Comparison of ENCODE assay signal across 23 mouse cellular contexts in the genomic region with DNA sequence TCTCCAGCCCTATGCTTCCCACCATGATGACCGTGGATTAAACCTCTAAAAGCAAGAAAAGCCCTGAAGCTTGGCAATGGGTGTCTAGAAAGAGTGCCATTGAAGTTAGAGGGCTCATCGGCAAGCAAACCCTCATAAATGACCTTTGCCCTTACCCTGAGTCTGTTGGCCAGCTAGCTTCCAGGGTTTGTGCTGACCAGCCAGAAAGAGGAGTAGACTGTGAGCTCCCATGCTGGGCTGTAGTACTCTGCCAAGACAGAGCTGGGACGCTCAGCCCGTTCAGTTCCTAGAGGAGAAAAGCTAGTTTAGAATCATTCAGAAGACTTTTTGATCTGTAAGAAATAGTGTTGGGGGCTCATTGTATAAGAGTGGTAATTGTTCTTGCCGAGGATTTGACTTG.
DNase-seq lines count a peak whose midpoint lies in the region; ATAC-seq and TF ChIP-seq lines count a peak whose summit lies in the region.
"Had no signal": no experiment of that assay in that cellular context is flagged by ENCODE, and none has a peak within 500 bp of the region (broad histone marks: within the 10 kb centered on the region; RNA-seq: fewer than 3 reads in every experiment).

No protein-coding gene starts in this region.

- H3K79me2 ChIP-seq in liver, adult 2 months (ENCODE audit: control insufficient read depth, insufficient read depth, low read length): no peaks in the 10 kb centered on the region

- H3K4me2 ChIP-seq in kidney, postnatal 0 days (ENCODE audit: low read length): no peak overlapping the region
- no peak overlapping the region for H3K4me2 ChIP-seq in liver, embryonic 11.5 days
- H3K4me2 ChIP-seq: embryonic facial prominence, embryonic 13.5 days; forebrain, embryonic 12.5 days; forebrain, embryonic 15.5 days; heart, embryonic 11.5 days; hindbrain, embryonic 12.5 days had no signal

- H3K36me3 ChIP-seq in kidney, adult 2 months (ENCODE audit: control insufficient read depth, insufficient read depth, low read length): no peaks in the 10 kb centered on the region
- H3K36me3 ChIP-seq in kidney, postnatal 0 days (ENCODE audit: insufficient read depth, low read length): no peaks in the 10 kb centered on the region
- H3K36me3 ChIP-seq in liver, adult 2 months (ENCODE audit: control insufficient read depth, insufficient read depth, low read length): no peaks in the 10 kb centered on the region
- no peaks in the 10 kb centered on the region for H3K36me3 ChIP-seq in liver, embryonic 11.5 days (ENCODE audit: control insufficient read depth, insufficient read depth, low read length)
- no peaks in the 10 kb centered on the region for H3K36me3 ChIP-seq in small intestine, adult 2 months (ENCODE audit: control insufficient read depth, insufficient read depth, low read length)
- H3K36me3 ChIP-seq: embryonic facial prominence, embryonic 10.5 days; embryonic facial prominence, embryonic 13.5 days; forebrain, embryonic 12.5 days; forebrain, embryonic 15.5 days; hindbrain, embryonic 12.5 days had no signal

- no peak overlapping the region for H3K27ac ChIP-seq in kidney, adult 2 months (ENCODE audit: insufficient read depth, low read depth, low read length)
- no peak overlapping the region for H3K27ac ChIP-seq in kidney, postnatal 0 days
- no peak overlapping the region for H3K27ac ChIP-seq in liver, adult 2 months (replicated peaks; ENCODE audit: insufficient read depth, low read depth, low read length)
- H3K27ac ChIP-seq in liver, embryonic 11.5 days (ENCODE audit: low read depth, low read length): no peak overlapping the region
- H3K27ac ChIP-seq in small intestine, adult 2 months (ENCODE audit: insufficient read depth, low read depth, low read length): peak overlapping the region; percentile 97; the same call in 1 of the 2 replicates
- H3K27ac ChIP-seq: embryonic facial prominence, embryonic 10.5 days; embryonic facial prominence, embryonic 13.5 days; forebrain, embryonic 12.5 days; forebrain, embryonic 15.5 days; hindbrain, embryonic 12.5 days had no signal

- no peak overlapping the region for H3K9ac ChIP-seq in kidney, postnatal 0 days (ENCODE audit: low read depth, low read length)
- no peak overlapping the region for H3K9ac ChIP-seq in liver, adult 2 months (ENCODE audit: low read depth, low read length)
- no peak overlapping the region for H3K9ac ChIP-seq in liver, embryonic 11.5 days (ENCODE audit: low read depth, low read length)
- H3K9ac ChIP-seq: embryonic facial prominence, embryonic 13.5 days; forebrain, embryonic 12.5 days; forebrain, embryonic 15.5 days; hindbrain, embryonic 12.5 days had no signal

- H3K4me1 ChIP-seq in kidney, adult 2 months (ENCODE audit: control insufficient read depth, insufficient read depth, low read length): peaks cover 6% of the 10 kb centered on the region
- H3K4me1 ChIP-seq in kidney, postnatal 0 days (replicated peaks; ENCODE audit: insufficient read depth, low read length): no peaks in the 10 kb centered on the region
- H3K4me1 ChIP-seq in liver, adult 2 months (ENCODE audit: control insufficient read depth, insufficient read depth, low read length): no peaks in the 10 kb centered on the region
- H3K4me1 ChIP-seq in liver, embryonic 11.5 days (replicated peaks; ENCODE audit: control insufficient read depth, insufficient read depth, low read length): no peaks in the 10 kb centered on the region
- H3K4me1 ChIP-seq in small intestine, adult 2 months (ENCODE audit: control insufficient read depth, insufficient read depth, insufficient read length, low read length): peaks cover 18% of the 10 kb centered on the region
- H3K4me1 ChIP-seq: forebrain, embryonic 12.5 days; forebrain, embryonic 15.5 days; hindbrain, embryonic 12.5 days had no signal

- no peak for TF ChIP-seq POLR2A in kidney, adult 2 months (IDR thresholded peaks at IDR 0.05; ENCODE audit: low read depth, low read length)
- TF ChIP-seq POLR2A in liver, adult 2 months (IDR thresholded peaks at IDR 0.05; ENCODE audit: extremely low read depth, insufficient read depth, low read length): no peak
- TF ChIP-seq POLR2A in small intestine, adult 2 months (IDR thresholded peaks at IDR 0.05; ENCODE audit: low read depth, low read length): no peak

- no peak for TF ChIP-seq CTCF in kidney, adult 2 months (conservative IDR thresholded peaks at IDR 0.05; ENCODE audit: insufficient read depth, insufficient read length, low read depth, low read length)
- TF ChIP-seq CTCF in kidney, postnatal 0 days (IDR thresholded peaks at IDR 0.05; ENCODE audit: low read depth): no peak
- TF ChIP-seq CTCF in liver, adult 2 months (IDR thresholded peaks at IDR 0.05; ENCODE audit: low read depth, low read length): no peak
- TF ChIP-seq CTCF in small intestine, adult 2 months (IDR thresholded peaks at IDR 0.05; ENCODE audit: extremely low read depth, insufficient read length, insufficient replicate concordance, low read depth, low read length): no peak

- H3K4me3 ChIP-seq in kidney, adult 2 months (ENCODE audit: insufficient read depth, low read depth, low read length): no peak overlapping the region
- no peak overlapping the region for H3K4me3 ChIP-seq in kidney, postnatal 0 days (replicated peaks; ENCODE audit: low read depth, low read length)
- no peak overlapping the region for H3K4me3 ChIP-seq in liver, adult 2 months (ENCODE audit: insufficient read depth, low read depth, low read length)
- H3K4me3 ChIP-seq in liver, embryonic 11.5 days (ENCODE audit: low read depth, low read length): no peak overlapping the region
- H3K4me3 ChIP-seq in small intestine, adult 2 months (ENCODE audit: low read depth, low read length): no peak overlapping the region
- H3K4me3 ChIP-seq: embryonic facial prominence, embryonic 10.5 days; embryonic facial prominence, embryonic 13.5 days; erythroblast, embryonic 14.5 days; forebrain, embryonic 12.5 days; forebrain, embryonic 15.5 days; hindbrain, embryonic 12.5 days had no signal

- peak; percentile 82 for DNase-seq in kidney, adult 2 months
- DNase-seq in kidney, postnatal 14 days: no peak
- no peak for DNase-seq in kidney, postnatal 0 days (ENCODE audit: low spot score)
- no peak for DNase-seq in kidney, adult 18-20 months
- DNase-seq in liver, adult 2 months (ENCODE audit: extremely low read depth, low read depth, low spot score): peak; percentile 78
- DNase-seq in liver, embryonic 11.5 days (ENCODE audit: low spot score): no peak
- no peak for DNase-seq in lung, postnatal 10 days
- DNase-seq: adrenal gland, adult 8-10 months; adrenal gland, postnatal 25 days; cerebellum, adult 11-12 months; cerebellum, adult 8-10 months; cerebellum, postnatal 36 days; embryo, embryonic 11 days; gastrocnemius, postnatal 14 days had no signal

- WGBS in kidney, adult 2 months: 66% methylated on average over 5 of the region's 5 CpGs
- 90% methylated on average over 5 of the region's 5 CpGs for whole genome bisulfite sequencing in kidney, postnatal 0 days
- 50% methylated on average over 5 of the region's 5 CpGs for WGBS in liver, adult 2 months
- WGBS in liver, embryonic 11.5 days: 78% methylated on average over 5 of the region's 5 CpGs
- whole genome bisulfite sequencing in small intestine, adult 2 months: 75% methylated on average over 5 of the region's 5 CpGs

- H3K27me3 ChIP-seq in kidney, adult 2 months (replicated peaks; ENCODE audit: control insufficient read depth, insufficient read depth, low read length): no peaks in the 10 kb centered on the region
- no peaks in the 10 kb centered on the region for H3K27me3 ChIP-seq in kidney, postnatal 0 days (ENCODE audit: insufficient read depth, low read length)
- H3K27me3 ChIP-seq in liver, adult 2 months (ENCODE audit: control insufficient read depth, insufficient read depth, low read length): no peaks in the 10 kb centered on the region
- H3K27me3 ChIP-seq in liver, embryonic 11.5 days (replicated peaks; ENCODE audit: control insufficient read depth, insufficient read depth, low read length): no peaks in the 10 kb centered on the region
- H3K27me3 ChIP-seq in small intestine, adult 2 months (ENCODE audit: control insufficient read depth, insufficient read depth, low read length): no peaks in the 10 kb centered on the region
- H3K27me3 ChIP-seq: embryonic facial prominence, embryonic 13.5 days; forebrain, embryonic 12.5 days; forebrain, embryonic 15.5 days; hindbrain, embryonic 12.5 days had no signal

- ATAC-seq in kidney, postnatal 0 days (replicated peaks; ENCODE audit: low FRiP score, low read depth): 0 out of 2 replicates have a peak, but pooled peaks have one; percentile 49
- ATAC-seq in liver, embryonic 11.5 days (replicated peaks; ENCODE audit: low FRiP score): no peak
- ATAC-seq: CD4-positive, CD25-positive, alpha-beta regulatory T cell, adult 4 months; forebrain, embryonic 15.5 days had no signal

- H3K9me3 ChIP-seq in kidney, postnatal 0 days (replicated peaks; ENCODE audit: low read length): no peaks in the 10 kb centered on the region
- no peaks in the 10 kb centered on the region for H3K9me3 ChIP-seq in liver, embryonic 11.5 days (ENCODE audit: control insufficient read depth, low read length)
- H3K9me3 ChIP-seq: embryonic facial prominence, embryonic 10.5 days; embryonic facial prominence, embryonic 13.5 days; forebrain, embryonic 12.5 days; forebrain, embryonic 15.5 days; hindbrain, embryonic 12.5 days had no signal

Comparison
In these comparisons a context has a peak if more than half of its experiments do, and no peak if none do; other contexts are left out.
1. DNase-seq: peak in kidney, adult 2 months (single experiment) and liver, adult 2 months (single experiment); none in kidney, postnatal 14 days (single experiment), kidney, postnatal 0 days (single experiment), kidney, adult 18-20 months (single experiment), liver, embryonic 11.5 days (single experiment) and lung, postnatal 10 days (single experiment).